Mouse (Mus musculus) midbrain, embryonic 16.5 days (tissue): ENCODE measurements around the gene Cog7. TPM values are rescaled to one million over a fixed set of nuclear protein-coding genes. Genes with fewer than 3 reads are reported as not detected.

ENCODE experiments used
- ATAC-seq: fragments of 200-750 bp; cut with Nextera tagmentation; 2 replicates; pipeline ENCODE4 v1.8.0; 2017; ENCODE audit warnings: moderate TSS enrichment
- H3K27ac ChIP-seq: fragments of 300-500 bp; sonication (generic); 2 replicates; pipeline ENCODE4 v1.5.1; 2014; ENCODE audit warnings: mild to moderate bottlenecking, low read length, mixed read lengths
- H3K27me3 ChIP-seq: fragments of 300-500 bp; sonication (generic); 2 replicates; pipeline ENCODE4 v1.6.1; 2014; ENCODE audit warnings: low read depth, low read length, mixed read lengths; ENCODE audit not compliant: control insufficient read depth, insufficient read depth
- H3K36me3 ChIP-seq: fragments of 300-500 bp; sonication (generic); 2 replicates; pipeline ENCODE4 v1.6.1; 2014; ENCODE audit warnings: mild to moderate bottlenecking, low read length, moderate library complexity, mixed read lengths; ENCODE audit not compliant: control insufficient read depth, insufficient read depth
- H3K4me1 ChIP-seq: fragments of 300-500 bp; sonication (generic); 2 replicates; pipeline ENCODE4 v1.6.1; 2014; ENCODE audit warnings: mild to moderate bottlenecking, low read length, mixed read lengths; ENCODE audit not compliant: control insufficient read depth, insufficient read depth
- H3K4me2 ChIP-seq: fragments of 300-500 bp; sonication (generic); 2 replicates; pipeline ENCODE4 v1.6.1; 2014; ENCODE audit warnings: mild to moderate bottlenecking, low read length, mixed read lengths
- H3K4me3 ChIP-seq: fragments of 300-500 bp; sonication (generic); 2 replicates; pipeline ENCODE4 v1.5.1; 2014; ENCODE audit warnings: low read depth, mild to moderate bottlenecking, low read length, moderate library complexity, mixed read lengths
- H3K9ac ChIP-seq: fragments of 300-500 bp; sonication (generic); 2 replicates; pipeline ENCODE4 v1.6.1; 2014; ENCODE audit warnings: low read depth, low read length, mixed read lengths
- H3K9me3 ChIP-seq: fragments of 300-500 bp; sonication (generic); replicated peaks from 2 replicates; pipeline ENCODE4 v1.6.1; 2014; ENCODE audit warnings: mild to moderate bottlenecking, low read length, mixed read lengths; ENCODE audit not compliant: control insufficient read depth, poor library complexity, severe bottlenecking
- WGBS: fragments of 180-500 bp; shearing (Covaris S2); extraction: QIAGEN DNeasy Blood & Tissue Kit; methylation state at CpG from one replicate; pipeline ENCODE4 v1.1.7; 2014; 5-methylcytosine and 5-hydroxymethylcytosine counted together
- polyA plus RNA-seq: library from polyadenylated mRNA; unstranded; fragments of >200 nt; fragmentation: Nextera tagmentation; extraction: Ambion mirVana; gene quantifications from 2 replicates; pipeline ENCODE4 v1.2.1, GENCODE M21; 2015

Cog7 gene
- polyA plus RNA-seq, 1 experiment from 2014 or later = 29.1 TPM

- no peak overlapping the region for H3K4me2 ChIP-seq
- no peaks in the 10 kb centered on the region for H3K4me1 ChIP-seq
- no peak overlapping the region for H3K9ac ChIP-seq
- ATAC-seq = no peak
- H3K27me3 ChIP-seq = no peaks in the 10 kb centered on the region
- H3K9me3 ChIP-seq = no peaks in the 10 kb centered on the region
- H3K27ac ChIP-seq = no peak overlapping the region
- H3K4me3 ChIP-seq = no peak overlapping the region
- 50% methylated on average over 6 of the region's 6 CpGs for WGBS
- no peaks in the 10 kb centered on the region for H3K36me3 ChIP-seq
Observed at GRCm38 (mm10) chr7:121896689-121897088, 84.8 kb downstream of the Cog7 start.

- ATAC-seq = no peak
- Histone ChIP-seq H3K9me3 (no peaks in the 10 kb centered on the region), H3K27ac (no peak overlapping the region), H3K4me2 (no peak overlapping the region), H3K27me3 (no peaks in the 10 kb centered on the region), H3K36me3 (no peaks in the 10 kb centered on the region), H3K9ac (no peak overlapping the region), H3K4me1 (no peaks in the 10 kb centered on the region), H3K4me3 (no peak overlapping the region)
- WGBS = 94% methylated on average over 13 of the region's 13 CpGs
Observed at GRCm38 (mm10) chr7:121890636-121891360, 90.7 kb downstream of the Cog7 start.

- WGBS = 86% methylated on average over 4 of the region's 4 CpGs
- H3K4me1 ChIP-seq = no peaks in the 10 kb centered on the region
- no peak overlapping the region for H3K4me3 ChIP-seq
- no peaks in the 10 kb centered on the region for H3K9me3 ChIP-seq
- H3K9ac ChIP-seq = no peak overlapping the region
- no peaks in the 10 kb centered on the region for H3K27me3 ChIP-seq
- H3K4me2 ChIP-seq = no peak overlapping the region
- ATAC-seq = no peak
- H3K36me3 ChIP-seq = no peaks in the 10 kb centered on the region
- no peak overlapping the region for H3K27ac ChIP-seq
Observed at GRCm38 (mm10) chr7:121880246-121880645, 101.3 kb downstream of the Cog7 start.

GRCm38 (mm10) chr7:121874784-121875183 is 106.7 kb downstream of the Cog7 start:
- Histone ChIP-seq H3K4me1 (no peaks in the 10 kb centered on the region), H3K27me3 (no peaks in the 10 kb centered on the region), H3K4me2 (no peak overlapping the region), H3K27ac (no peak overlapping the region), H3K9ac (no peak overlapping the region), H3K9me3 (no peaks in the 10 kb centered on the region), H3K36me3 (no peaks in the 10 kb centered on the region), H3K4me3 (no peak overlapping the region)
- 87% methylated on average over 7 of the region's 7 CpGs for WGBS
- no peak for ATAC-seq

GRCm38 (mm10) chr7:121873998-121874397 is 107.5 kb downstream of the Cog7 start:
- H3K4me1 ChIP-seq = no peaks in the 10 kb centered on the region
- no peak overlapping the region for H3K4me2 ChIP-seq
- H3K27ac ChIP-seq = no peak overlapping the region
- no peaks in the 10 kb centered on the region for H3K27me3 ChIP-seq
- H3K9ac ChIP-seq = no peak overlapping the region
- no peaks in the 10 kb centered on the region for H3K36me3 ChIP-seq
- H3K4me3 ChIP-seq = no peak overlapping the region
- ATAC-seq = no peak
- 56% methylated on average over 3 of the region's 3 CpGs for WGBS
- no peaks in the 10 kb centered on the region for H3K9me3 ChIP-seq

- WGBS = 88% methylated on average over 2 of the region's 3 CpGs
- H3K36me3 ChIP-seq = no peaks in the 10 kb centered on the region
- no peak for ATAC-seq
- no peaks in the 10 kb centered on the region for H3K9me3 ChIP-seq
- no peaks in the 10 kb centered on the region for H3K4me1 ChIP-seq
- H3K27me3 ChIP-seq = no peaks in the 10 kb centered on the region
- no peak overlapping the region for H3K4me3 ChIP-seq
- no peak overlapping the region for H3K9ac ChIP-seq
- H3K4me2 ChIP-seq = no peak overlapping the region
- no peak overlapping the region for H3K27ac ChIP-seq
Observed at GRCm38 (mm10) chr7:121871631-121872030, 109.9 kb downstream of the Cog7 start.

GRCm38 (mm10) chr7:121864858-121865585 is 116.5 kb downstream of the Cog7 start, which contains the start of gene Scnn1b:
Gene Scnn1b, plus strand, starts transcription at chr7:121865038.
- no peak for ATAC-seq
- 3% methylated on average over 37 of the region's 42 CpGs for WGBS
- H3K9ac ChIP-seq = peak within 1 kb of the TSS; percentile 36; the same call in 1 of the 2 replicates

GRCm38 (mm10) chr7:121858939-121859338 is 122.6 kb downstream of the Cog7 start:
- Histone ChIP-seq H3K27ac (no peak overlapping the region), H3K4me2 (no peak overlapping the region), H3K9me3 (no peaks in the 10 kb centered on the region), H3K27me3 (no peaks in the 10 kb centered on the region; the same call in 1 of the 2 replicates), H3K9ac (no peak overlapping the region), H3K4me3 (no peak overlapping the region), H3K36me3 (no peaks in the 10 kb centered on the region), H3K4me1 (no peaks in the 10 kb centered on the region)
- no peak for ATAC-seq
- 86% methylated on average over 8 of the region's 8 CpGs for WGBS

More at GRCm38 (mm10) chr7:121864858-121865585, 116.5 kb downstream of the Cog7 start, which contains the start of gene Scnn1b:
- Histone ChIP-seq H3K4me1 (peaks cover 7% of the 10 kb centered on the region; the same call in 1 of the 2 replicates), H3K9me3 (no peaks in the 10 kb centered on the region), H3K4me2 (peak within 1 kb of the TSS; percentile 74), H3K36me3 (no peaks in the 10 kb centered on the region), H3K27me3 (peaks cover 18% of the 10 kb centered on the region), H3K4me3 (peak within 1 kb of the TSS; percentile 40), H3K27ac (no peak within 1 kb of the TSS)
